Mouse (Mus musculus) frontal cortex, postnatal 14 days (tissue): Measurements from ENCODE around the gene Eef2kmt.
"Not testable (repeated sequence)": the region's sequence is repeated elsewhere in the genome, so short reads cannot be mapped to it uniquely, and the experiment has no call there.

Source experiments
- DNase-seq, 2 experiments: peaks; one replicate each; pipeline ENCODE4 v3.0.0; 2022; ENCODE audit warnings: low spot score in 2 of 2

Eef2kmt gene

GRCm38 (mm10) chr16:5226534-5226933, 29.2 kb downstream of the Eef2kmt start:
- DNase-seq, result not testable (repeated sequence)

GRCm38 (mm10) chr16:5222140-5222539, 33.6 kb downstream of the Eef2kmt start, which contains the start of gene AU021092:
Gene AU021092, minus strand, starts transcription at chr16:5222299.
- no peak for DNase-seq

- no peak for DNase-seq
Observed at GRCm38 (mm10) chr16:5221403-5221802, 34.4 kb downstream of the Eef2kmt start.

GRCm38 (mm10) chr16:5217341-5218133, 38.2 kb downstream of the Eef2kmt start:
- DNase-seq, result no peak

- DNase-seq, result no peak
Observed at GRCm38 (mm10) chr16:5216686-5217085, 39.1 kb downstream of the Eef2kmt start.

GRCm38 (mm10) chr16:5214126-5214525, 41.7 kb downstream of the Eef2kmt start:
- no peak for DNase-seq

GRCm38 (mm10) chr16:5212150-5212549, 43.6 kb downstream of the Eef2kmt start:
- DNase-seq, result no peak

GRCm38 (mm10) chr16:5210365-5210764, 45.4 kb downstream of the Eef2kmt start:
- DNase-seq, result no peak

GRCm38 (mm10) chr16:5206051-5206450, 49.7 kb downstream of the Eef2kmt start:
- DNase-seq, result no peak

GRCm38 (mm10) chr16:5205431-5205970, 50.3 kb downstream of the Eef2kmt start:
- DNase-seq, result no peak

GRCm38 (mm10) chr16:5203668-5204433, 51.9 kb downstream of the Eef2kmt start, which contains the start of gene Nagpa:
Gene Nagpa, minus strand, starts transcription at chr16:5204012.
- peak; percentile 65 to 75 for DNase-seq

GRCm38 (mm10) chr16:5203200-5203599, 52.6 kb downstream of the Eef2kmt start:
- no peak for DNase-seq

GRCm38 (mm10) chr16:5202681-5203080, 53.1 kb downstream of the Eef2kmt start:
- DNase-seq, result peak in 1 of 2 experiments; percentile 39

- DNase-seq, result peak in 1 of 2 experiments; percentile 23
Observed at GRCm38 (mm10) chr16:5195080-5195479, 60.7 kb downstream of the Eef2kmt start.
